Mouse (Mus musculus): ENCODE data around the gene Rassf8.

The Rassf8 gene

GRCm38 (mm10) chr6:145779383-145779782, 32.8 kb downstream of the Rassf8 start:
- no peak for DNase-seq

GRCm38 (mm10) chr6:145780180-145780802, 33.7 kb downstream of the Rassf8 start:
- no peak for DNase-seq

GRCm38 (mm10) chr6:145781256-145781655, 34.7 kb downstream of the Rassf8 start:
- peak; percentile 52 for DNase-seq

- no peak for DNase-seq
Observed at GRCm38 (mm10) chr6:145781966-145782365, 35.4 kb downstream of the Rassf8 start.

GRCm38 (mm10) chr6:145787311-145787710, 40.8 kb downstream of the Rassf8 start:
- no peak for DNase-seq

- DNase-seq = no peak
Observed at GRCm38 (mm10) chr6:145789738-145790137, 43.2 kb downstream of the Rassf8 start.

- no peak for DNase-seq
Observed at GRCm38 (mm10) chr6:145792373-145792772, 45.8 kb downstream of the Rassf8 start.

GRCm38 (mm10) chr6:145793109-145793593, 46.6 kb downstream of the Rassf8 start:
- peak; percentile 49 for DNase-seq

- DNase-seq = no peak
Observed at GRCm38 (mm10) chr6:145794671-145795070, 48.1 kb downstream of the Rassf8 start.

GRCm38 (mm10) chr6:145796191-145797023, 49.9 kb downstream of the Rassf8 start:
- no peak for DNase-seq

GRCm38 (mm10) chr6:145797692-145798091, 51.1 kb downstream of the Rassf8 start:
- DNase-seq = no peak

- peak; percentile 14 for DNase-seq
Observed at GRCm38 (mm10) chr6:145801796-145802488, 55.4 kb downstream of the Rassf8 start.

- no peak for DNase-seq
Observed at GRCm38 (mm10) chr6:145802881-145803280, 56.3 kb downstream of the Rassf8 start.

GRCm38 (mm10) chr6:145804276-145804675, 57.7 kb downstream of the Rassf8 start:
- DNase-seq = peak; percentile 33

- no peak for DNase-seq
Observed at GRCm38 (mm10) chr6:145806784-145807183, 60.2 kb downstream of the Rassf8 start.

- no peak for DNase-seq
Observed at GRCm38 (mm10) chr6:145807929-145808328, 61.4 kb downstream of the Rassf8 start.

- no peak for DNase-seq
Observed at GRCm38 (mm10) chr6:145809566-145809965, 63.0 kb downstream of the Rassf8 start.

GRCm38 (mm10) chr6:145810015-145810414, 63.5 kb downstream of the Rassf8 start:
- no peak for DNase-seq

- DNase-seq = no peak
Observed at GRCm38 (mm10) chr6:145811174-145811573, 64.6 kb downstream of the Rassf8 start.

GRCm38 (mm10) chr6:145815200-145815599, 68.7 kb downstream of the Rassf8 start:
- DNase-seq = no peak

GRCm38 (mm10) chr6:145819151-145819550, 72.6 kb downstream of the Rassf8 start:
- DNase-seq = no peak

GRCm38 (mm10) chr6:145822218-145822617, 75.7 kb downstream of the Rassf8 start:
- no peak for DNase-seq

- no peak for DNase-seq
Observed at GRCm38 (mm10) chr6:145823103-145823502, 76.6 kb downstream of the Rassf8 start.

Data from cerebellum, adult 11 months (tissue).